Mouse (Mus musculus) bone marrow, adult 2 months (tissue): Measurements from ENCODE around the gene Nsd1.

ENCODE experiments used
- CTCF ChIP-seq: fragments of 200-500 bp; IDR thresholded peaks from 2 replicates; pipeline ENCODE4 v1.5.1; 2011; ENCODE audit warnings: low read length, control low read depth; ENCODE audit not compliant: control insufficient read depth, insufficient read depth
- POLR2A ChIP-seq: fragments of 200-500 bp; IDR thresholded peaks from 2 replicates; pipeline ENCODE4 v1.6.1; 2011; ENCODE audit warnings: low read depth, mild to moderate bottlenecking, control low read depth, low read length, borderline replicate concordance; ENCODE audit not compliant: control insufficient read depth

- TF ChIP-seq CTCF (no peak), POLR2A (no peak)
Observed at GRCm38 (mm10) chr13:55176265-55176664, 33.3 kb upstream of the Nsd1 start.
